Mouse (Mus musculus) lung, adult 18-20 months (tissue): ENCODE measurements around the gene Tecpr1.

Source experiments
- DNase-seq, 2 experiments: peaks; one replicate each; pipeline ENCODE4 v3.0.0; 2022; ENCODE audit warnings: mixed read lengths in 2 of 2

The Tecpr1 gene

GRCm38 (mm10) chr5:144223503-144223862 is at the start of gene Tecpr1:
Gene Tecpr1 (minus strand): TSS chr5:144223615.
- DNase-seq, result peak; percentile 96 to 97

GRCm38 (mm10) chr5:144271772-144272171 is 48.4 kb upstream of the Tecpr1 start:
- no peak for DNase-seq

GRCm38 (mm10) chr5:144271118-144271517 is 47.7 kb upstream of the Tecpr1 start:
- DNase-seq, result no peak

- no peak for DNase-seq
These were observed 47.0 kb upstream of the Tecpr1 start for GRCm38 (mm10) chr5:144270420-144270819.

GRCm38 (mm10) chr5:144269926-144270325 is 46.5 kb upstream of the Tecpr1 start:
- no peak for DNase-seq

GRCm38 (mm10) chr5:144267535-144268241 is 44.3 kb upstream of the Tecpr1 start:
- peak; percentile 60 to 74 for DNase-seq

- no peak for DNase-seq
These were observed 40.1 kb upstream of the Tecpr1 start for GRCm38 (mm10) chr5:144263496-144263895.

- DNase-seq, result peak; percentile 45 to 69
These were observed 39.7 kb upstream of the Tecpr1 start for GRCm38 (mm10) chr5:144263082-144263481.

GRCm38 (mm10) chr5:144261829-144262228 is 38.4 kb upstream of the Tecpr1 start:
- no peak for DNase-seq

GRCm38 (mm10) chr5:144261309-144261708 is 37.9 kb upstream of the Tecpr1 start:
- DNase-seq, result no peak

GRCm38 (mm10) chr5:144260464-144260863 is 37.0 kb upstream of the Tecpr1 start:
- no peak for DNase-seq

GRCm38 (mm10) chr5:144259228-144259627 is 35.8 kb upstream of the Tecpr1 start:
- DNase-seq, result no peak

GRCm38 (mm10) chr5:144258687-144259086 is 35.3 kb upstream of the Tecpr1 start:
- DNase-seq, result no peak

GRCm38 (mm10) chr5:144258131-144258611 is 34.8 kb upstream of the Tecpr1 start:
- DNase-seq, result peak; percentile 68 to 81

- DNase-seq, result no peak
These were observed 34.2 kb upstream of the Tecpr1 start for GRCm38 (mm10) chr5:144257451-144258110.

GRCm38 (mm10) chr5:144256888-144257287 is 33.5 kb upstream of the Tecpr1 start:
- DNase-seq, result no peak

- peak in 1 of 2 experiments; percentile 27 for DNase-seq
These were observed 33.1 kb upstream of the Tecpr1 start for GRCm38 (mm10) chr5:144256541-144256870.

GRCm38 (mm10) chr5:144255632-144256540 is 32.5 kb upstream of the Tecpr1 start:
- DNase-seq, result peak; percentile 75 to 79

- DNase-seq, result peak; percentile 90 to 92
These were observed 31.6 kb upstream of the Tecpr1 start for GRCm38 (mm10) chr5:144254811-144255631.

GRCm38 (mm10) chr5:144254122-144254810 is 30.9 kb upstream of the Tecpr1 start:
- DNase-seq, result peak; percentile 92 to 94

- no peak for DNase-seq
These were observed 29.8 kb upstream of the Tecpr1 start for GRCm38 (mm10) chr5:144253212-144253611.
